16 mouse cellular contexts compared by ENCODE assay signal in the genomic region with DNA sequence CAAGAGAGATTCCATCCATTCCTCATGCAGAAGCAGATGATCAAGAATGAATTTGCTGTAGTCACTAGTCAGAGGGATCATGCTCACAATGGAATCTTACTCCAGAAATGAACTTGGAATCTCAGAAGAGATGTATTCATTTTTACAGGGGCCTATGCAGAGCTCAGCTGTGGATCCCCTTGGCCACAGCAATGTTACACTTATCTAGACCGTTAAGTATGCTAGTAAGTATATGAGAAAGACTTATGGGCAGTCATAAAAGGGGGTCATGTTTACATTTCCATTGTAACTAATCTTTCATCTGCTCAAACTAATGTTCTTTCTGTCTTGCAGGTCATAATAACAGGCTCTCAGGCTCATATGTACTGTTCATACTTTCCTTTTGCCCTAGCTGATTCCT.
DNase-seq lines count a peak whose midpoint lies in the region; ATAC-seq and TF ChIP-seq lines count a peak whose summit lies in the region.
"Had no signal": no experiment of that assay in that cellular context is flagged by ENCODE, and none has a peak within 500 bp of the region (broad histone marks: within the 10 kb centered on the region; RNA-seq: fewer than 3 reads in every experiment).

No protein-coding gene starts in this region.

- H3K4me1 ChIP-seq in forebrain, embryonic 11.5 days (replicated peaks; ENCODE audit: control insufficient read depth, insufficient read depth, low read length): 0 out of 2 replicates have a peak, but pooled peaks cover 4% of the 10 kb centered on the region
- no peaks in the 10 kb centered on the region for H3K4me1 ChIP-seq in forebrain, postnatal 0 days (ENCODE audit: insufficient read depth)
- peaks cover 39% of the 10 kb centered on the region for H3K4me1 ChIP-seq in kidney, embryonic 16.5 days (ENCODE audit: insufficient read depth, low read length)
- peaks cover 11% of the 10 kb centered on the region; the same call in 1 of the 2 replicates for H3K4me1 ChIP-seq in embryonic facial prominence, embryonic 14.5 days (ENCODE audit: control insufficient read depth, insufficient read depth, low read length)
- H3K4me1 ChIP-seq in stomach, embryonic 14.5 days (ENCODE audit: control insufficient read depth, insufficient read depth, low read length): peaks cover 18% of the 10 kb centered on the region

- no peaks in the 10 kb centered on the region for H3K27me3 ChIP-seq in forebrain, embryonic 11.5 days (ENCODE audit: control insufficient read depth, insufficient read depth, low read length)
- H3K27me3 ChIP-seq in forebrain, postnatal 0 days (ENCODE audit: insufficient read depth, low read length): no peaks in the 10 kb centered on the region
- H3K27me3 ChIP-seq in kidney, embryonic 16.5 days (ENCODE audit: insufficient read depth, low read length): no peaks in the 10 kb centered on the region
- no peaks in the 10 kb centered on the region for H3K27me3 ChIP-seq in embryonic facial prominence, embryonic 14.5 days (replicated peaks; ENCODE audit: control insufficient read depth, insufficient read depth, low read length)
- no peaks in the 10 kb centered on the region for H3K27me3 ChIP-seq in stomach, embryonic 14.5 days (ENCODE audit: control insufficient read depth, insufficient read depth, low read length)
- H3K27me3 ChIP-seq: CH12.LX; intestine, embryonic 15.5 days; midbrain, embryonic 15.5 days had no signal

- 0 out of 2 replicates have a peak, but pooled peaks have one; percentile 10 for ATAC-seq in forebrain, embryonic 11.5 days (replicated peaks; ENCODE audit: low FRiP score)
- ATAC-seq in forebrain, postnatal 0 days: no peak
- ATAC-seq in kidney, embryonic 16.5 days (ENCODE audit: low FRiP score, low TSS enrichment): peak; percentile 62
- ATAC-seq in embryonic facial prominence, embryonic 14.5 days (ENCODE audit: low read depth): peak; percentile 1; the same call in 1 of the 2 replicates
- peak; percentile 16; the same call in 1 of the 2 replicates for ATAC-seq in stomach, embryonic 14.5 days (ENCODE audit: insufficient number of reproducible peaks, insufficient read depth, low FRiP score, low read depth)
- ATAC-seq: intestine, embryonic 15.5 days; lung, postnatal 0 days; midbrain, embryonic 15.5 days had no signal

- no peak for TF ChIP-seq CTCF in forebrain, postnatal 0 days (IDR thresholded peaks at IDR 0.05; ENCODE audit: low read depth)

- H3K27ac ChIP-seq in forebrain, embryonic 11.5 days (ENCODE audit: low read depth, low read length): peak overlapping the region; percentile 51; the same call in 1 of the 2 replicates
- no peak overlapping the region for H3K27ac ChIP-seq in forebrain, postnatal 0 days (ENCODE audit: low read depth, low read length)
- peak overlapping the region; percentile 87 for H3K27ac ChIP-seq in kidney, embryonic 16.5 days (ENCODE audit: low read length)
- no peak overlapping the region for H3K27ac ChIP-seq in embryonic facial prominence, embryonic 14.5 days (replicated peaks; ENCODE audit: low read depth, low read length)
- H3K27ac ChIP-seq in stomach, embryonic 14.5 days (ENCODE audit: low read length): peak overlapping the region; percentile 58
- H3K27ac ChIP-seq: intestine, embryonic 15.5 days; midbrain, embryonic 15.5 days had no signal

- no peak for DNase-seq in forebrain, embryonic 11.5 days (ENCODE audit: low spot score)
- DNase-seq in forebrain, postnatal 0 days: no peak
- no peak for DNase-seq in kidney, adult 11 months
- no peak for DNase-seq in embryonic facial prominence, embryonic 14.5 days (ENCODE audit: low spot score)
- no peak for DNase-seq in adipocyte (ENCODE audit: low spot score)
- DNase-seq: adrenal gland, adult 8-10 months; cerebellum, postnatal 25 days; heart, postnatal 4 days; spleen, adult 18-20 months; thymus, postnatal 36 days had no signal

- no peaks in the 10 kb centered on the region for H3K36me3 ChIP-seq in forebrain, embryonic 11.5 days (ENCODE audit: control insufficient read depth, insufficient read depth, low read length)
- no peaks in the 10 kb centered on the region for H3K36me3 ChIP-seq in forebrain, postnatal 0 days (ENCODE audit: insufficient read depth)
- no peaks in the 10 kb centered on the region for H3K36me3 ChIP-seq in kidney, embryonic 16.5 days (ENCODE audit: insufficient read depth, low read length)
- H3K36me3 ChIP-seq in embryonic facial prominence, embryonic 14.5 days (ENCODE audit: control insufficient read depth, insufficient read depth, low read length): no peaks in the 10 kb centered on the region
- no peaks in the 10 kb centered on the region for H3K36me3 ChIP-seq in stomach, embryonic 14.5 days (ENCODE audit: control insufficient read depth, insufficient read depth, low read length)
- H3K36me3 ChIP-seq: intestine, embryonic 15.5 days; midbrain, embryonic 15.5 days had no signal

- no peaks in the 10 kb centered on the region for H3K9me3 ChIP-seq in forebrain, embryonic 11.5 days (ENCODE audit: control insufficient read depth, low read length)
- H3K9me3 ChIP-seq in forebrain, postnatal 0 days (ENCODE audit: low read length): no peaks in the 10 kb centered on the region
- H3K9me3 ChIP-seq in kidney, embryonic 16.5 days (ENCODE audit: low read length): no peaks in the 10 kb centered on the region
- no peaks in the 10 kb centered on the region for H3K9me3 ChIP-seq in embryonic facial prominence, embryonic 14.5 days (ENCODE audit: control insufficient read depth, low read length)
- no peaks in the 10 kb centered on the region for H3K9me3 ChIP-seq in stomach, embryonic 14.5 days (ENCODE audit: control insufficient read depth, low read depth, low read length)
- H3K9me3 ChIP-seq: intestine, embryonic 15.5 days; midbrain, embryonic 15.5 days had no signal

- WGBS in forebrain, embryonic 11.5 days: 82% methylated on average over 1 of the region's 1 CpGs
- WGBS in forebrain, postnatal 0 days: 50% methylated on average over 1 of the region's 1 CpGs
- WGBS in kidney, embryonic 16.5 days: 43% methylated on average over 1 of the region's 1 CpGs
- 100% methylated on average over 1 of the region's 1 CpGs for WGBS in embryonic facial prominence, embryonic 14.5 days
- 23% methylated on average over 1 of the region's 1 CpGs for WGBS in stomach, embryonic 14.5 days

- H3K9ac ChIP-seq in forebrain, embryonic 11.5 days (ENCODE audit: low read length): no peak overlapping the region
- no peak overlapping the region for H3K9ac ChIP-seq in forebrain, postnatal 0 days
- no peak overlapping the region for H3K9ac ChIP-seq in kidney, embryonic 16.5 days (replicated peaks; ENCODE audit: low read length)
- H3K9ac ChIP-seq in embryonic facial prominence, embryonic 14.5 days (ENCODE audit: low read depth, low read length): no peak overlapping the region
- H3K9ac ChIP-seq in stomach, embryonic 14.5 days (replicated peaks; ENCODE audit: low read depth, low read length): no peak overlapping the region
- H3K9ac ChIP-seq: intestine, embryonic 15.5 days; midbrain, embryonic 15.5 days had no signal

- no peak overlapping the region for H3K4me2 ChIP-seq in forebrain, embryonic 11.5 days (ENCODE audit: low read depth, low read length, severe bottlenecking)
- no peak overlapping the region for H3K4me2 ChIP-seq in forebrain, postnatal 0 days (ENCODE audit: low read depth)
- H3K4me2 ChIP-seq in kidney, embryonic 16.5 days (replicated peaks; ENCODE audit: low read depth, low read length): no peak overlapping the region
- no peak overlapping the region for H3K4me2 ChIP-seq in embryonic facial prominence, embryonic 14.5 days (ENCODE audit: low read depth, low read length)
- H3K4me2 ChIP-seq in stomach, embryonic 14.5 days (replicated peaks; ENCODE audit: low read depth, low read length): no peak overlapping the region
- H3K4me2 ChIP-seq: intestine, embryonic 15.5 days; midbrain, embryonic 15.5 days had no signal

- H3K4me3 ChIP-seq in forebrain, embryonic 11.5 days (ENCODE audit: low read depth, low read length): no peak overlapping the region
- no peak overlapping the region for H3K4me3 ChIP-seq in forebrain, postnatal 0 days (ENCODE audit: low read depth, low read length)
- no peak overlapping the region for H3K4me3 ChIP-seq in kidney, embryonic 16.5 days (ENCODE audit: low read length)
- no peak overlapping the region for H3K4me3 ChIP-seq in embryonic facial prominence, embryonic 14.5 days (ENCODE audit: low read depth, low read length)
- no peak overlapping the region for H3K4me3 ChIP-seq in stomach, embryonic 14.5 days (ENCODE audit: low read depth, low read length)
- H3K4me3 ChIP-seq: intestine, embryonic 15.5 days; midbrain, embryonic 15.5 days had no signal

Comparison
In these comparisons a context has a peak if more than half of its experiments do, and no peak if none do; other contexts are left out.
1. H3K27ac ChIP-seq: peak in forebrain, embryonic 11.5 days (single experiment), kidney, embryonic 16.5 days (single experiment) and stomach, embryonic 14.5 days (single experiment); none in forebrain, postnatal 0 days (single experiment) and embryonic facial prominence, embryonic 14.5 days (single experiment).